Comparison of ENCODE assay signal across 24 mouse cellular contexts in the genomic region with DNA sequence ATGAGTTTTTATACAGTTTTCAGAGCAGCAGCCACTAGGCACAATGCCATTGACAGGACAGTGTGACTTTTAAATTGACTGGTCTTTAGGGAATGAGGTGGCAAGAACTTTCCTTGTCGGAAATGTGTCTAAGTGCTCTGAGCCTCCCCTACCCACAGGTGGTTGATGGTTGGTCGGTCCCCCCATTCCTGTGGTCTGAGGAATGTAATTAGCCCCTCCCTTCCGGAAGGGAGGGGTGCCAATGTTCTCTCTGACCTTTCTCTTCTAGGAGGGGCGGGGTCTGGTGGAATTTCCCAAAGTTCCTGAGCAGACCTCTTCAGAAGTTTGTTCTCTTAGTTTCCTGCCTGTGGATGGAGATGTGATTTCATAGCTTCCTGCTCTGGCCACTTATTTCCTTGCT.
DNase-seq lines count a peak whose midpoint lies in the region; ATAC-seq and TF ChIP-seq lines count a peak whose summit lies in the region.
"Had no signal": no experiment of that assay in that cellular context is flagged by ENCODE, and none has a peak within 500 bp of the region (broad histone marks: within the 10 kb centered on the region; RNA-seq: fewer than 3 reads in every experiment).

No protein-coding gene starts in this region.

- H3K27ac ChIP-seq in CH12.LX (ENCODE audit: insufficient read depth, low read depth), result no peak overlapping the region
- H3K27ac ChIP-seq: embryonic facial prominence, embryonic 10.5 days; embryonic facial prominence, embryonic 12.5 days; forebrain, embryonic 13.5 days; forebrain, embryonic 15.5 days had no signal

- no peaks in the 10 kb centered on the region for H3K36me3 ChIP-seq in CH12.LX (replicated peaks in 1 of 2; ENCODE audit: control insufficient read depth in 1 of 2, insufficient read depth in 1 of 2, low read length in 1 of 2)
- H3K36me3 ChIP-seq: embryonic facial prominence, embryonic 10.5 days; embryonic facial prominence, embryonic 12.5 days; forebrain, embryonic 15.5 days; G1E had no signal

- peaks cover 6% of the 10 kb centered on the region for H3K27me3 ChIP-seq in CH12.LX (replicated peaks)
- H3K27me3 ChIP-seq: embryonic facial prominence, embryonic 12.5 days; forebrain, embryonic 13.5 days; forebrain, embryonic 15.5 days had no signal

- DNase-seq in CH12.LX (ENCODE audit: extremely low read depth) (no peak), WW6 (ENCODE audit: low read depth, low spot score) (peak; percentile 57)
- DNase-seq in Muller cell, postnatal 12 days (ENCODE audit: inconsistent ontology term), result peak; percentile 7
- no peak for DNase-seq in layer of hippocampus, postnatal 14 days (ENCODE audit: low spot score in 2 of 2)
- DNase-seq in lung, postnatal 36 days, result no peak
- no peak for DNase-seq in heart, postnatal 25 days (ENCODE audit: low spot score)
- DNase-seq: adrenal gland, adult 8-10 months; adrenal gland, postnatal 14 days; adrenal gland, postnatal 36 days; B cell, adult 2 months; cerebellum, adult 11-12 months; cerebellum, adult 2 months; cerebellum, adult 9-10 months; cerebellum, postnatal 10 days; cerebellum, postnatal 25 days; forebrain, postnatal 0 days had no signal

- no peak for ATAC-seq in inflammation-experienced regulatory T-cells, adult 6 months
- ATAC-seq: activated CD4-positive, CD25-positive, alpha-beta regulatory T cell, adult 4 months; CD4-positive, CD25-positive, alpha-beta regulatory T cell, adult 4 months; forebrain, embryonic 13.5 days; forebrain, embryonic 15.5 days; forebrain, postnatal 0 days had no signal

- no peak for TF ChIP-seq CTCF in CH12.LX (conservative IDR thresholded peaks at IDR 0.05 in 1 of 2, IDR thresholded peaks at IDR 0.05 in 1 of 2; ENCODE audit: low read depth in 2 of 2, low read length in 2 of 2)

- TF ChIP-seq EP300 in CH12.LX (IDR thresholded peaks at IDR 0.05; ENCODE audit: low read length), result no peak

- H3K9me3 ChIP-seq in CH12.LX (replicated peaks; ENCODE audit: low read length), result no peaks in the 10 kb centered on the region
- H3K9me3 ChIP-seq: embryonic facial prominence, embryonic 10.5 days; embryonic facial prominence, embryonic 12.5 days; forebrain, embryonic 13.5 days; forebrain, embryonic 15.5 days; G1E had no signal

- dilution Hi-C loops in CH12.LX (cut with MboI; ENCODE audit: extremely low pct_ligation_motif_present, extremely low pct_unique_long_range_greater_than_20kb, low sequenced_read_pairs), result no loop called here

- H3K4me2 ChIP-seq in CH12.LX (ENCODE audit: insufficient read depth, low read depth, poor library complexity, severe bottlenecking), result peak overlapping the region; percentile 51
- H3K4me2 ChIP-seq: embryonic facial prominence, embryonic 12.5 days; forebrain, embryonic 13.5 days; forebrain, embryonic 15.5 days had no signal

- H3K79me2 ChIP-seq in CH12.LX (replicated peaks; ENCODE audit: control insufficient read depth, extremely low read depth, insufficient read depth, poor library complexity, severe bottlenecking), result no peaks in the 10 kb centered on the region

- intact Hi-C loops in heart, postnatal 25 days (cut with DNase I), result no loop called here

- in situ Hi-C loops in CH12.LX (cut with MboI; ENCODE audit: low pct_ligation_motif_present, low pct_unique_long_range_greater_than_20kb, low sequenced_read_pairs), result no loop called here

- TF ChIP-seq POLR2A in CH12.LX (IDR thresholded peaks at IDR 0.05; ENCODE audit: low read depth, low read length), result no peak

- H3K4me1 ChIP-seq in CH12.LX (ENCODE audit: control insufficient read depth in 1 of 2, insufficient read depth in 2 of 2), result no peaks in the 10 kb centered on the region
- H3K4me1 ChIP-seq: embryonic facial prominence, embryonic 10.5 days; embryonic facial prominence, embryonic 12.5 days; forebrain, embryonic 13.5 days; forebrain, embryonic 15.5 days had no signal

- no peak for TF ChIP-seq RAD21 in CH12.LX (IDR thresholded peaks at IDR 0.05; ENCODE audit: low read depth, low read length)

- H3K9ac ChIP-seq in CH12.LX (ENCODE audit: insufficient read depth, low read depth), result no peak overlapping the region
- H3K9ac ChIP-seq: embryonic facial prominence, embryonic 12.5 days; forebrain, embryonic 13.5 days; forebrain, embryonic 15.5 days; forebrain, postnatal 0 days had no signal

- no peak overlapping the region for H3K4me3 ChIP-seq in CH12.LX (replicated peaks in 1 of 3; ENCODE audit: low read depth in 2 of 3, low read length in 2 of 3, poor library complexity in 1 of 3)
- H3K4me3 ChIP-seq: embryonic facial prominence, embryonic 10.5 days; embryonic facial prominence, embryonic 12.5 days; forebrain, embryonic 13.5 days; forebrain, embryonic 15.5 days had no signal

TF ChIP-seq in CH12.LX, 34 proteins besides CTCF, POLR2A, EP300 and RAD21:
- no peak for TF ChIP-seq ZNF384 (IDR thresholded peaks at IDR 0.05; ENCODE audit: low read depth, low read length)
- TF ChIP-seq ETS1 (conservative IDR thresholded peaks at IDR 0.05; ENCODE audit: low read depth, low read length), result no peak
- no peak for TF ChIP-seq MAZ (IDR thresholded peaks at IDR 0.05; ENCODE audit: low read depth, low read length)
- no peak for TF ChIP-seq SMC3 (IDR thresholded peaks at IDR 0.05; ENCODE audit: low read depth, low read length)

Comparison
In these comparisons a context has a peak if more than half of its experiments do, and no peak if none do; other contexts are left out.
1. DNase-seq: peak in Muller cell, postnatal 12 days (single experiment) and WW6 (single experiment); none in CH12.LX (single experiment), layer of hippocampus, postnatal 14 days (0 of 2), lung, postnatal 36 days (single experiment) and heart, postnatal 25 days (single experiment).